Mouse (Mus musculus) C2C12 (cell line): ENCODE measurements at regions not wholly inside any gene's neighbourhood (a gene's known extent, or its start where the extent isn't known, plus 50 kb on each side); places are given as distances from the start of the nearest gene placed in this dataset.

ENCODE experiments used
- CTCF ChIP-seq: IDR thresholded peaks from one replicate; pipeline ENCODE4 v1.5.1; 2011; ENCODE audit not compliant: control insufficient read depth, insufficient read depth, insufficient read length
- FOSL1 ChIP-seq: IDR thresholded peaks from one replicate; pipeline ENCODE4 v1.8.0; 2011; ENCODE audit warnings: mild to moderate bottlenecking, low read length; ENCODE audit not compliant: poor library complexity, insufficient read depth, severe bottlenecking
- MYOD1 ChIP-seq: IDR thresholded peaks from one replicate; pipeline ENCODE4 v1.6.1; 2011; ENCODE audit warnings: low read depth; ENCODE audit not compliant: control insufficient read depth, insufficient read length

- TF ChIP-seq CTCF = no peak
- no peak for TF ChIP-seq FOSL1
- TF ChIP-seq MYOD1 = no peak
Observed at GRCm38 (mm10) chr3:37786792-37787191, 62.5 kb upstream of the Gm5148 start.
